Mouse (Mus musculus) megakaryocyte progenitor cell, adult 5-6 weeks (primary cell): ENCODE results near the gene Tshz2. TPM values are rescaled to one million over a fixed set of nuclear protein-coding genes. Genes with fewer than 3 reads are reported as not detected.

Experiments
- ATAC-seq: replicated peaks from 2 replicates; pipeline ENCODE4 v1.8.0; 2016; ENCODE audit warnings: mild to moderate bottlenecking, moderate TSS enrichment, inconsistent platforms; ENCODE audit not compliant: poor library complexity
- total RNA-seq, 2 experiments: library from RNA; stranded (forward) in 1 of 2; stranded (reverse) in 1 of 2; fragments of 157-497, 149-512 nt in 1 of 2; fragments of 200-1000 nt in 1 of 2; gene quantifications; 2 replicates each; pipeline versions ENCODE4 v1.2.3 to v1.2.4; 2015 to 2017

Tshz2 gene
- total RNA-seq, 2 experiments from 2014 or later: not detected

DNA sequence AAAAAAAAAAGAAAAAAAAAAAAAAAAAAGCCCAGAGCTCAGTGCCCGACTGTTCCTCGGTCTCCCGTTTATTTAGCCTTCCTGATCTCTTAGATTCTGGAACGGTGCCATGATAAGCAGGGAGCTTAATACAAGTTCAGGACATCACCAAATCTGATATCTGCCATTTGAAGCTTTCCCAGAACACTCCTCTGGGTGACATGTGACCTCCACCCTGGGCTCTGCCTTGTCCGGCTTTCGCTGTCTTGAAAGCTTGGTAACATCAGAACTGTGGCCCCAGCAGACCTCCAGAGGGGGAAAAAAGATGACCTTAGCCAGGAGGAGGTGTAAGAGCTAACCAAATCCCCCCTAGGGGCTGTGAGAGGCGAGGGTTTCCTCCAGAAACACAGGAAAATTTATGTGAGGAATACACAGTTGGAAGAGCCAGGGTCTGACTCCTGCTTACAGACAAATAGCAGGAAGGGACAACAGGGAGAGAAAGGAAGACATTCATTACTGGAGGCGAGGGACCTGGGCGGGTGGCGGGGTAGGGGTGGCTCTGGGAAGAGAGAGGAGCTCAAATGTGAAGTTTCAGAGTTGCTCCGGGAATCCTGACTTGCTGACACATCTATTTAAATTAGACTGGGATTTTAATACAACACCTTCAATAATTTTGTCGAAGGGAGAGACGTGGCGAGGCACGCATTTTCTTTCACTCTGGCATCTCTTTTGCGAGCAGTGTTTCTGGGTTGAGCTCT lies 363.9 kb downstream of the Tshz2 start:
- no peak for ATAC-seq

DNA sequence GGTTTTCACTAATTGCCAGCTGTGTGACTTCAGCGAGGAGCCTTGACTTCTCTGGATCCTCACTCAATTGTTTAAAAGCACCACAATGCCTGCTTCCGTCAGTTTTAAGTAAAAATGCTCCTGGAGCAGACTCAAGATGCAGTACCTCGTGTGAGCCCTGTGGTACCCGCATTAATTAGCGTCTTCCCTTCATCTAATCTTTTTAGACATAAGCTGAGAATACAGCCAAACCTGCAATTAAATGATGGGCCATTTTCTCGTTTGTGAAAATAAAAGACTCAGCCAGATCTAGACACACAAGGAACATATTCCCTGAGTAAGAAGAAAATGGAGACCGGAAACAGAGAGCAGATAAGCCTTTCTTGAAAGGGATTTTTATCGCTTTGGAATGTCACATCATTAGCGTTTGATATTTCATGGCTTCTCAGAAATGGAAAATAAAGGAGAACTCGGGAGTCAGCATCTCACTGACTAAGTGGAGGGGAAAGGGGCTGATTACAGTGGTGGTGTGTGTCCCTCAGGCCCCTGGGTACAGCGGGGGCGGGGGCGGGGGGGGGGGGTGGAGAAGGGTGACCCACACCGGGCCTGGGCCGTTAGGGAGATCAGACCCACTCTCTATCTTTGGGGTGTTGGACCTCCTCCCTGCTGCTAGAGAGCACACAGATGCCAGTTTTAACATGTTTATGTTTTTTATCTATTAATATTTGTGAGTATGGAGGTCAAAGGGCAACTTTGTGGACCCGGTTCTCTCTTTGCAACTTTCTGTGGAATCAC lies 364.6 kb downstream of the Tshz2 start:
- ATAC-seq: no peak

DNA sequence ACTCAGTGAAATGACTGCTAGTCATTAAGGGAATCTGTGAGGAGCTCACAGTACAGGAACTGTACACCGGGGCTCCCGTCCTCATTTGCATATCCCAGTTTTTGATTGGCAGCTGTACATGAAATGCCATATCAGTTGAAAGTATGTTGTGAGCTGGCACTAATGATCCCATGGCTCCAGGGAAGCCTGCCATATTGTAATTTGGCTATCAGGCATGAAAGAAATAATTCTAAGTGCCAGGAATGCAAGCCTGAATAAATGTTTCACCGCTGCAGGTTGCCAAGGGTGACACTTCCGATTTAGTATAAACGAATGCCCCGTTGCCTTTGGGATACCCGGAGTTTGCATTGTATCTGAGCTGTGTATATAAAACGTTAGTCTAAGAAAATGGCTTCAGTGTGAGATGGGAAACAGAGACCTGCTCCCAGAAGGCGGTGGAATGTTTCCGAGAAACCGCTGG lies 366.1 kb downstream of the Tshz2 start:
- ATAC-seq: no peak

DNA sequence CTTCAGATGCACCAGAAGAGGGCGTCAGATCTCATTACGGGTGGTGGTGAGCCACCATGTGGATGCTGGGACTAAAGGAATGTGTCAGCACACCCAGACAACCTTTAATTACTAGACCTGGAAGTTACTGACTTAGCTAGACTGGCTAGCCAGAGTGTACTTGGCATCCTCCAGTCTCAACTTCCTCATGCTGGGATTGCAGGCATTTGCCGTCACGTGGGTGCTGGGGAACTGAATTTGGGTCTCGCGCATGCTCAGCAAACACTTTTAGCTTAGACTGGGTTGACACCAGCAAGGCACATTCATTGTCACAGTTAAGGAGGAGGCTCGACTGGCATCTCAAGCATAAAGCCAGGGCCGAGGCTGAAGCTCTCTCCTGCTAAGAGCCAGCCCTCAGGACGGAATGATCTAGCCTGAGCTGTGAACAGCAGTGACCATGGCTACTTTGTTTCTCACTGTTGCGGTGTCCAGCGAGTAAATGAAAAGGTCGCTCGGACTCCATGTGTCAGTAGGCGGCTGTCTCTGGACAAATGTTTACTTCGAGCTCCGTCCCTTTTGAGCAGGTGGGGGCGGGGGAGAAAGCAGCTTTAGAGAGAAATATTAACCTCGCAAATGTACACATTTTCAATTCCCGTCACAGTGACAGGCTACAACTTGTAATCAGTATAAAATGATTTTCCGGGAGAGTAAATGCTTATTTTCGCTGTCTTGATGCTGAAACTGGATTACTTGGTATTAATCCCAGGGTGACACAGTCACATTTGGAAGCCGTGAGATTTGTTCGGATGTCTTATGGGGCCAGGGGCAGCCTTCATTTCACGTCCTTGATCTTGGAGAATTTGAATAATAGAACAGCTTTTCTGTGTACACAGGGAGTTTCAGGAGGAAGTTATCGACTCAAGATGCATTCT lies 370.0 kb downstream of the Tshz2 start:
- peak; percentile 81 for ATAC-seq

DNA sequence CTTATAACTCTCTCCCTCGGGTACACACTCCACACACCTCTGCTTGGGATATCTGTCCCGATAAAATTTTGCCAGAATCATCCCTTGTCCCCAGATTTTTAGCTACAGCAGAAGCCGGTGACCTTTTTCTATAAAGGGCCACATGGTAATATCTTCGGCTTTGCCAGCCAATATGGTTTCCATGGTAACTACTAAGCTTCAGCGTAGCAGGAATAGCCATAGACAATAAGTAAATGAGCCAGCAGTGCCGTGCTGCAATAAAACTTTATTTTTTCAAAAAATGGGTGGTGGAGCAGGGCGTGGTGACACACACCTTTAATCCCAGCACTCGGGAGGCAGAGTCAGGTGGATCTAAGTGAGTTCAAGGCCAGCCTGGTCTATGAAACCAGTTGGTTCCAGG lies 370.9 kb downstream of the Tshz2 start:
- no peak for ATAC-seq

DNA sequence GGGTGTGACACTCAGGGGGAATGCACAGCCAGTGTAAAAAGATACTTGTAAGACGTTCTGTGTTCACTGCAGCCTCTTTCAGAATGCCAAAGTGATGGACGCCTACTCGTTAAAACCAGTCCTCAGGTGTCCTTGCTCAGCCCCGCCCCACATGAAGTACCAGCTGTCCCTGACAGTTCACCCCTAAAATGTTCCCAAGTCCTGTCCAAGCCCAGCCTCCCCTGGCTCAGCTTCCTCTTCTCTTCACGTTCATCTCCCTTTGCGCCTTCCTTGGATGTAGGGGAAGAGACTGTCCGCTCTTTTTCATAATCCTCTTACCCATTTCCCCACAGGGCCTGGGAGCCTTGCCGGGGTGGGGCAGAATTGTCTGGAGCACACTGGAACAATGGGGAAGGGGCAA lies 374.0 kb downstream of the Tshz2 start:
- ATAC-seq: no peak

DNA sequence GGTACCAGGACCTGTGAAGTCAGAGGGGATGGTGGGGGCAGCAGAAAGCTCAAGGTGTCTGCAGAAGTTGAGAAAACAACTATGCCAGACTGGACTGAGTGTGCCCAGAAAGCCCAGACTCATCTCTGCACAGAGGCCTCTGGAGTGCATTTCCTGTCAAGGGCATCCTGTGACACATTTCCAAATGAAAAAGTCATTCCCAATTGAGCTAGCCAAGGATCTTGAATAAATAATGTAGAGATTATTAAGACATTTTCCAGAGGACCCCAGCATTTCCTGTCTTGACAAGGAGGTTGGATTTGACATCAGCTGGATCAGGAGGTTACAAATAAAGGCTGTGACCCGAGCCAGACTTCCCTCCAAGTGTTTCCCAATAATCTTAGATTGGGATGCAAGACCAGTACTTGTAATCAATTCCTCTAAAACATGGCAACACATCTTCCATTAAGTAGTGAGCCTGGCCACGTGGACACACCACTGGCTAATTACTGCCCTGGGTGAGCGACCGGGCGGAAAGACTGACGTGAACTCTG lies 374.7 kb downstream of the Tshz2 start:
- ATAC-seq: no peak

DNA sequence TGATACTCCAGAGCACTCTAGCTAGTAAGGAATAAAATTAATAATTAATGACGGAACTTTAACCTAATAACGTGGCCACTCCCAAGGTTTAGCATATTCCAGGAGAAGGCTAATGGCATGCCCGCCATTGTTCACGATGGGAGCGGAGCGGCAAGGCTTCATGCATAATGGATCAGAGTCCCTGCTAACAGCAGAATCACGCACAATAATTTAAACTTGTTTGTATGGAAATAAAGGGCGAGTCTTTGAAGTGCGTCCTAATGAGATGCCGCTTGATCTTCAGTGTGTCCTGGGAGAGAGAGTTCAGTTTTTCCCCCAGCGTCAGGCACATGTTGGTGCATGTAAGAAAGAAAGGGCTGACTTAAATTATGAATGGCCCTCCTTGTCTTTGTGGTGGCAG lies 376.9 kb downstream of the Tshz2 start:
- ATAC-seq: no peak

DNA sequence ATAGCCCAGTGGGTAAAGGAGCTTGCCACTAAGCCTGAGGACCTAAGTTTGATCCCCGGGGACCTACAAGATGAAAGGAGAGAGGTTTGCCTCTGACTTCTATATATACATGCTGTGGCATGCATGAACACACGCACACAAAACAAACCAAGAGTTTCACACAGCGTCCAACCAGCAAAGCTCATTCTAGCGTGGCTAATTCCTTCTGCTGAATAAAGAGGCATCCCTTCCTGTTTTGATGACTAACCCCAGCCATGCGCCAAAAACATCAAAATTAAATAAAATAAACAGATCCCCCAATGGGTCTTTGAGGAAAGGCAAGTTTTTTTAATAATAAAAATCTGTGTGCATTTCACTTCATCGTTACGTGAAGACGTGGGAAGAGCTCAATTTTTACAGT lies 379.0 kb downstream of the Tshz2 start:
- ATAC-seq: no peak

DNA sequence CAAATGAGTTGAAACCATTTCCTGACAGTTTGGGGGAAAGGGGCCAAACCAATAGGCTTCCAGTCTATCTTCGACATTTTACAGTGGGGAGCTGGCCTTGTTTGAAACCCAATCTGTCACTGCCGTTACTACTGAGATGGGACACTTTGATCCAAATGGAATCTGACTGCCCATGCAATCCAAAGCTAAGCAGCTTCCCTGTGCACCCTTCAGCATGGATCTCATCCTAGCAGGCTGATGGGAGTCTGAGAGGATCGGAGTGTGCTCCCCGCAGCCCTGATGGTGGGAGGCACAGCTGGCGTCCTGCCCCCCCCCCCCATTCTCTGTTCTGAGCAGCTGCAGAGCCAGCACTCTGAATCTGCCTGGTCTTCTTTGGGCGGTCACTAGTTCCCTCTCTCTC lies 384.5 kb downstream of the Tshz2 start:
- no peak for ATAC-seq

DNA sequence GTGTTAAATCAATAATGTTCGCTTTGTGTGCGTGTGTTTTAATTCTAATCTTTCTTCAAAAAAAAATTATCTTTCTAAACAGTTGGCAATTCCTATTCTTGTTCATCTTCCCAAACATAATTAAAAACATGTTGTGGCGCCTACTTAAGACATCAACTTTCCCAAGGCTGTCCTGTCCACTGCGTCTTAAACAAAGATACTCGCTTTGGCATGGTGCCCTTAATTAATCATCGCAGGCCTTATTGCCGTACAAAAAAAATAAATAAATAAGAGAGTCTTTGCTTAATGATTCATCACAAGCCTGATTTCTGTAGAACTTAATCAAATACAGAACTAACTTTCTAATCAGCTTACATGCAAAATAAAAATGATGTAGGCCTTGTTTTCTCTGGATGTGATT lies 385.1 kb downstream of the Tshz2 start:
- no peak for ATAC-seq

DNA sequence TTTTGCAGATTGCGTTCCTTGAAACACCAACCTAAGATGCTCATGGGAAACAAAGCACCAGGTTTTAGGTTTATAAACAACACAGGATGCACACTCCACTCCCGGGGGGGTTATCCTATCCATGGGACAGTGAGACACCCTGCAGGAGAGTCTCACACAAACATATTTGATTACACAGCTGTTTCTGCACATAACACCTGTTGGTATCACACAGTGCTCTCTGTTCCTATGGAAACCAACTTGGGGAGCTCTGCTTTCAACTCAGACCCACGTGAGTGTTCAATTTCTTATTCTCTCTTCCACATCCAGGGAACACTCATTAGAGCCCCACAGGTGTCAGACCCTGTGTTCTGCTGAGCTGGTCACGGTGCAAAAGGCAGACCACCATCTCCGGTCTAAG lies 390.1 kb downstream of the Tshz2 start:
- ATAC-seq: no peak

DNA sequence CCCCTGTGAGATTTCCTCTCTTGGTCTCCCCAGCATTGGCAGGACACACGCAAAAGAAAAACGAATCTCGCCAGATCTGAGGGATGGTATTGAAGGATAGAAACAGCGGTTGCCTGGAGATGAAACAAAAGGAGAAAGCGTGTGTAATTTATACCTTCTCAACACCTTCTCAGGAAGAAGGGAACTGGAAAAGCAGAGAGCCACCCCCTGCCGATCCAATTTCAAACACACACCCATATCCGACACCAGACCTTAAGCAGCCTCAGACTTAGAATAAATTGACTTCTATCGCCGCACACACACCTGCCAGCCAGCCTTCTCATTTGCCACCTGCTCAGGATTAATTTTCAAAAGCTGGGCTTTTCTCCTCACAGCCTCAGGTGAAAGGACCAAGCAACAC lies 390.9 kb downstream of the Tshz2 start:
- ATAC-seq: no peak

DNA sequence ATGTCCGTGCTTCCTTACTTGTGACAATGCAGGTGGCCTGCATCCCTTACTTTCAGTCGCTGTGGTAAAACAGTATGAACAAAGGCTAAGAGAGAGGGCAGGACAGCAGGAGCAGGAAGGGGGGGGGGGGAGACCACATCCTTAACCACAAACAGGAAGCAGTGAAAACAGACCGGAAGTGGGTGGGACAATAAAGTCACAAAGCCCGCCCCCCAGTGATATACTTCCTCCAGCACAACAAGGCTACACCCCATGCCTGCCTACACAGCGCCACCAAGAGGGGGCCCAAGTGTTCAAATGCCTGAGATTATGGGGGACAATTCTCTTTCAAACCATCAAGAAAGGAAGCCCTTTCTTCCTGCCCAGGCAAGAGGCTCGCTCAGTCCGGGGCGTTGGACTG lies 392.1 kb downstream of the Tshz2 start:
- peak; percentile 48 for ATAC-seq

DNA sequence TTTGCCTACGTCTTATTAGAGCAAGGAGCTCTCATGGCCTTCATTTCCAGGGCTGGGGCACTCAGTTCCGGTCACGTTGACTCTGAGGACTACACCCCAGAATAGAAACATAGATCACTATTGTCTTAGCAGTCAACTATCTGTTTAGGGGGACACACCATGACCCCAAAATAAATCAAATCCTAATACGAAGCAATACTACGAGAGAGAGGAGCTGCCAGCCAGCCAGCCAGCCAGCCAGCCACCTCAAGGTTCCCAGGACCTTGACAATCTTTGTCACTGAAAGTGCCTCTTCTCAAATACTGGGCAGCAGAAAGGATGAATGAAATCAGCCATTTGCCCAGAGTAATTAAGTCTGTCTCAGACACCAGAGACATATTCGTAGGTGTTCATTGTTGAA lies 393.1 kb downstream of the Tshz2 start:
- no peak for ATAC-seq

DNA sequence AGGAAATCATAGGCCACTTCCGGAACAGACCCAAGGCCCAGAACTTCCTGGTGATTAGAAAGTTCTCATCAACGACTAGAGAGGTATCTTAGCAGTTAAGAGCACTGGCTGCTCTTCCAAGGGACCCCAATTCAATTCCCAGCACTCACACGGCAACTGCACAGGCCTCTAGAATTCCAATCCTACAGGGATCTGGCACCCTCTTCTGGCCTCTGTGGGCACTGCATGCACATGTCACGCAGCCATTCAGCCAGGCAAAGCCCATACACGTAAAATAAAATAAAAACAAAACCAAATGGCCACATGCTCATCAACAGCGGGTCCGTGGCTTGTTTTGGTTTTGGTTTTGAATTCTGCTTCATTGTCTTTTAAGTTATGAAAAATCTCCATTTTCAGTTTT lies 395.0 kb downstream of the Tshz2 start:
- ATAC-seq: no peak

DNA sequence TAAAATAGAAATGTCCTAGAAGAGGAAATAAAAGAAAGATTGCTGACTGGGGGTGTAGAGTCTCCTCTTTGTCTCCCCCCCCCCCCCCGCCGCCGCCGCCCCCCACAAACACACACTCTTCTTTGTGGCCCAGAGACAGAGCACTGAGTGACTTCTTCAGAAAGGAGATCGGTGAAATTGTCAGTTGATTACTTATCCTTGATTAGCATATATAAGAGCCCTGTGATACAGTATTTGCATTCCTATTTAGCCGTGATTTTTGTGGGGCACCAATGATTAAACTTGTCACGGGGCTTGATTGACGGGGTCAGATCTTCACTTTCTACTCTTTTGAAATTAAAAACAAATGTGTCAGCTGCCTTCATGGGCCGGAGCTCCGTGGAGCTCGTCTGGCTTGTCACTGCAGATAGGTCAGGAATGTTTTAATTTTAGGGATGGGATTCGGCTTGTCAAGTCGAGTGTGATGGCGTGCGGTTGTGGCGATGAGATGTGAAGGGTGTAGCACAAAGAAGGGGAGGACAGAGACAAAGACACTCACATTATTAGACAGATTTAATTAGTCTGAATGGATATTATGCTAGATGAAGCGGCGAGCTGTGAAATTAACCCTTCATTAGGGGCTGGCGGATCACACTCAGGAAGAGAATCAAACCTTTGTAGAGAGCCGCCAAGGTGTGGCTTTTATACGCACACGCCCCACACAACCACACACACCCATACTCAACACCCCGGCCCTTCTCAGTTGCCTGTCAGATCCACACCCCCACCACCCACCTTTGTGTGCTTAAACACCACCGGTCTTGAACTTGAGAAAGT lies 395.9 kb downstream of the Tshz2 start:
- ATAC-seq: no peak

DNA sequence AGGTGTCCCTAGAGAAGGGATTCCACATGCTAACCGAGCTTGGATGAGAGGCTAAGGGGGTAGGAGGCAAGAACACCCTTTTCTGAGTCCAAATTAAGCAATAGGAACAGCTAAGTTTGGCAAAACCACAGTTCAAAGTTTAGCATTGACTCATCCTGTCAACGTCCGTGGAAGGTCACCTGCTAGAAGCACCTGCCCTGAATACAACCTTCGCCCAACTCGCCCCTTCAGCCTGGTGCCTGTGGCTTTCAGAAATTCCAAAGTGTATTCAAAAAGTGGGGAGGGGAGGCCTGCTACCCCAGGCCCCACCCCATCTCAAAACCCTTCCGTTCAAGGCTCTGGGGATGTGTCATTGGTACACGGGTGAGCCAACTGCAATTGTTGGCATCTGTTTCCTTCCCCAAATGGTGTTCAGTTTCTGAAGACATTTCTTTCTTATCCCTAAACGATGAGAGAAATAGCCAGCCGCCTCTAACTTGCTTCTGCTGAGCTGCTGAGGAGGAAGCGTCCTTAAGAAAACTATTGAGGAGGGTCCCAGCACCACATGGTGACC lies 396.6 kb downstream of the Tshz2 start:
- peak; percentile 83 for ATAC-seq

DNA sequence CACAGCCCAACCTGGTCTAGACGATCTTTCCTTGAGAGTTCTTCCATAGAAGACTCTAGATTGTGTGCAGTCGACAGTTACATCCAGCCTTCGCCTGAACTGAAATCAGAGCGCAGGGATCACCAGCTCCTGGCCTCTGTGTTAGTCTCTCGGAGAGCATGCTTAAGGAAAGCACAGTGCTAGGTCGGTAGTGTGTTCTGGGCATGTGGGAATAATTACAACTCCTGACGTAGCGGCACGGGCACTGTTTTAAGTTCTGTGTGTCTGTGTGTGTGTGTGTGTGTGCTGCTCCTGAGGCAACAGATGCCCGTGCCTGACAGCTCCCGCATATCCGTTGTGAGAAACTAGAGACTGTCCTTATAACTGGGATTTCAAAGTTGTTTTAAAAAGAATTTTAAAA lies 398.4 kb downstream of the Tshz2 start:
- ATAC-seq: no peak

DNA sequence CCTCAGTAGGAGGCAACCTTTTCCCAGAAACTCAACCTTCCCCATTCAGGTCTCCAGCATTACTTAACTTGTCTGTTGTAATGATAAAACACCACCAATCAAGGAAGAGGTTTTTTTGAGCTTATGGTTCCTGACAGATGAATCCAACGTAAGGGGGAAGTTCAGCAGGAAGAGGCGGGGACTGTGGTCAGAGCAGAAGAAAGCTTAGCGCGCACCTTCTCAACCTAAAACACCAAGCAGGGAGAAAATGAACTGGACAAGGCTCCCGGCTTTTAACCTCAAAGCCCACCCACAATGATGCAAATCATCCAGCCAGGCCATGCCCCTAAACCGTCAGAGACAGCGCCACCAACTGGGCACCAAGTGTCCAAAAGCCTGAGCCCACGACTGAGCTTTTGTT lies 399.1 kb downstream of the Tshz2 start:
- ATAC-seq: peak; percentile 56
